Mouse (Mus musculus) stomach, postnatal 0 days (tissue): ENCODE measurements at regions not wholly inside any gene's neighbourhood (a gene's known extent, or its start where the extent isn't known, plus 50 kb on each side); places are given as distances from the start of the nearest gene placed in this dataset.

Experiments
- ATAC-seq: fragments of 200-750 bp; cut with Nextera tagmentation; 2 replicates; pipeline ENCODE4 v1.8.0; 2017; ENCODE audit not compliant: low FRiP score, low TSS enrichment
- DNase-seq: peaks from one replicate; pipeline ENCODE4 v3.0.0-alpha.2; 2016; ENCODE audit warnings: low spot score
- H3K27ac ChIP-seq: fragments of 300-500 bp; sonication (generic); replicated peaks from 2 replicates; pipeline ENCODE4 v1.5.1; 2014; ENCODE audit warnings: mild to moderate bottlenecking, control low read depth
- H3K27me3 ChIP-seq: fragments of 300-500 bp; sonication (generic); 2 replicates; pipeline ENCODE4 v1.6.1; 2014; ENCODE audit warnings: low read length; ENCODE audit not compliant: control insufficient read depth, insufficient read depth
- H3K36me3 ChIP-seq: fragments of 300-500 bp; sonication (generic); 2 replicates; pipeline ENCODE4 v1.6.1; 2014; ENCODE audit warnings: low read length, mixed read lengths; ENCODE audit not compliant: control insufficient read depth, insufficient read depth
- H3K4me1 ChIP-seq: fragments of 300-500 bp; sonication (generic); replicated peaks from 2 replicates; pipeline ENCODE4 v1.6.1; 2014; ENCODE audit warnings: antibody characterized with exemption; ENCODE audit not compliant: control insufficient read depth, insufficient read depth
- H3K4me2 ChIP-seq: fragments of 300-500 bp; sonication (generic); replicated peaks from 2 replicates; pipeline ENCODE4 v1.6.1; 2014; ENCODE audit warnings: low read depth, mild to moderate bottlenecking, control low read depth, moderate library complexity
- H3K4me3 ChIP-seq: fragments of 300-500 bp; sonication (generic); 2 replicates; pipeline ENCODE4 v1.5.1; 2014; ENCODE audit warnings: low read depth, low read length, control low read depth
- H3K9ac ChIP-seq: fragments of 300-500 bp; sonication (generic); 2 replicates; pipeline ENCODE4 v1.6.1; 2014; ENCODE audit warnings: mild to moderate bottlenecking, low read length, control low read depth, mixed read lengths
- H3K9me3 ChIP-seq: fragments of 300-500 bp; sonication (generic); 2 replicates; pipeline ENCODE4 v1.6.1; 2016; ENCODE audit warnings: low read length; ENCODE audit not compliant: control insufficient read depth
- CTCF ChIP-seq: IDR thresholded peaks from 2 replicates; pipeline ENCODE4 v1.5.1; 2016; ENCODE audit warnings: antibody characterized with exemption, low read depth, mild to moderate bottlenecking, moderate library complexity
- EP300 ChIP-seq: optimal IDR thresholded peaks from 2 replicates; pipeline ENCODE3; 2016; ENCODE audit warnings: antibody characterized with exemption
- WGBS: fragments of 180-500 bp; shearing (Covaris S2); extraction: QIAGEN DNeasy Blood & Tissue Kit; methylation state at CpG from one replicate; pipeline ENCODE4 v1.1.7; 2014; 5-methylcytosine and 5-hydroxymethylcytosine counted together

DNA sequence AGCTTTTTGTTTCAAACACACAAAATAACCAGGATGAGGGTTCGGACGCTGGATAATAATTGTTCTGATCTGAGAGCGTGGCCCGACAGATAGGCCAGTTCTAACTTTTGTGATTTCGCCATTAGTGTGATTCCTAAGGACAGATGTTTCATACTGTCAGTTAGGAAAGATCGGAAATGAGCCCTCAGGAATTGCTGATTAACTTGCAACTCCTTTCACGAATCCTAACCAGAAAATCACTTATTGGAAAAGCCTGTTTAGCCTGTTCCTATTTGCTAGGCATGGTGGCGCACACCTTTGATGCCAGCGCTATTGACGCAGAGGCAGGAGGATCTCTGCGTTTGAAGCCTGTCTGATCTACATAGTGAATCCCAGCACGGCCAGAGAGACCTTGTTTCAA is 75.4 kb upstream of the Otx2 start:
- DNase-seq (no peak), ATAC-seq (no peak)
- TF ChIP-seq EP300 (no peak), CTCF (no peak)
- Histone ChIP-seq H3K4me2 (no peak overlapping the region), H3K9ac (no peak overlapping the region), H3K9me3 (no peaks in the 10 kb centered on the region), H3K4me1 (no peaks in the 10 kb centered on the region), H3K27ac (no peak overlapping the region), H3K27me3 (no peaks in the 10 kb centered on the region), H3K36me3 (no peaks in the 10 kb centered on the region), H3K4me3 (no peak overlapping the region)
- WGBS = 89% methylated on average over 12 of the region's 12 CpGs

DNA sequence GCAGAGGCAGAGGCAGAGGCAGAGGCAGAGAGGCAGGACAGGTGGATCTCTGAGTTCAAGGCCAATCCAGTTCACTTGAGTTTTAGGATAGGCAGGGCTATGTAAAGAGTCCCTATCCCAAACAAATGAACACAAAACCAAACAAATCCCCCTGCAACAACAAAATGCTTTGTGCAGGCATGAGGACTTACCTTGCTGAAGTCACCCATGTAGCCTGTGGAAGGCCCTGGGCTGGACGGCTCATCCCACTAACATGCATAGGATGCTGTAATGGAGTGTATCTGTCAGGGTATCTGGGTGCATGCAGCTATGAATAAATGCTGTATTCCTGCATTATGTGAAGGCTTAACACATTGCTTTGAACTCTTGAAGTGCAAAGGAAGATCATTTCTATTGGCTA is 74.3 kb upstream of the Otx2 start:
- H3K9me3 ChIP-seq = no peaks in the 10 kb centered on the region
- no peak overlapping the region for H3K9ac ChIP-seq
- WGBS = 90% methylated on average over 1 of the region's 1 CpGs
- TF ChIP-seq CTCF (no peak), EP300 (no peak)
- H3K27ac ChIP-seq = no peak overlapping the region
- H3K36me3 ChIP-seq = no peaks in the 10 kb centered on the region
- H3K27me3 ChIP-seq = no peaks in the 10 kb centered on the region
- ATAC-seq (no peak), DNase-seq (no peak)
- no peak overlapping the region for H3K4me3 ChIP-seq
- no peak overlapping the region for H3K4me2 ChIP-seq
- H3K4me1 ChIP-seq = no peaks in the 10 kb centered on the region

DNA sequence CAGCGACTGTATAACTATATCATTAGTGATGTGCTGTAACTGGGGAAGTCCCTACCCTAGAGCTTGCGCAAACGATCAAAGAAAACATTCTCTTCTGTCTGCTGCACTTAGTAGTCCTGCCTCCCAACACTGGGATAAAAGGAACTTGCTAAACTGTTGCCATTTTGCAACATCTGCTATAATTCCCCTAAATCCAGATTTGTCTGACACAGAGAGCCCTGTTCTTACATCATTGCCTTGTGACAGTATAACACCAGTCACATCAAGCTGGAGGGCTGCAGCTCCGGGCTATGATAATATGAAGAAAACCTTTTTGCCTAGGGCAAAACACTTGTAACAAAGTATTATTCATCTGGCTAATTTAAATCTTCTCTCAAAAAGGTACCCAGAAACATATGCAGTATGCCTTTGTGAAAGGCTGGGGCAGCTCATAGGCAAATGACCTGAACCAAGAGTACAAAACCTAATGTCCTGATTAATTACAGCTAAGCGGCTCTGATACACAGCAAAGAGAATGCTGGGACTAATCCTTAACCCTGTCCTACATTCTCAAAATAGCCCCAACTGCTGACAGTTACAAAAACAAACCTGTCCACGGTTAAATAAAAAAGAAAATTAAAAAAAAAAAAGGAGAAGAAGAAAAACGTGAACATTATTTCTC is 67.5 kb upstream of the Otx2 start:
- Histone ChIP-seq H3K27ac (no peak overlapping the region), H3K9ac (no peak overlapping the region), H3K36me3 (no peaks in the 10 kb centered on the region), H3K4me2 (no peak overlapping the region), H3K27me3 (no peaks in the 10 kb centered on the region), H3K4me3 (no peak overlapping the region), H3K4me1 (no peaks in the 10 kb centered on the region), H3K9me3 (no peaks in the 10 kb centered on the region)
- ATAC-seq = no peak
- no peak for TF ChIP-seq CTCF
- TF ChIP-seq EP300 = no peak
- 49% methylated on average over 7 of the region's 7 CpGs for WGBS
- no peak for DNase-seq

DNA sequence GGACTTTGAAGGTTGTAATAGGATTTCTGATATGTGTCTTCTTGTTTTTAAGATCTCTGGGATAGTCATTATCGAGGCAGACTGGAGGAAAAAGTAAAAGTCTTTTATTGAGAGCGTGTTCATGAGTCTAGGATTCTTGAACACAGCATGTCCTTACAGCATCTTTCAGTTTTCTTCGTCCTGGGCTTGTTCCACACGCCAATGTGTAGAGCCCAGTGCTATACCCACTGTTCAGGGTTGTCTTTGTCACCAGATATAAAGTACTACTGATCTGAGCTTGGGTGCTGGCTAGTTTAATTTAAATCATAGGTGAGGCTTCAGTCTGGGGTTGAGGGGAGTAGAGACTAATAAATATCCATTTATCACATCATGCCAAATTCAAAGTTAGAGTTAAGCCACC is 65.5 kb upstream of the Otx2 start:
- H3K4me2 ChIP-seq = no peak overlapping the region
- H3K4me1 ChIP-seq = no peaks in the 10 kb centered on the region
- TF ChIP-seq CTCF (no peak), EP300 (no peak)
- H3K9ac ChIP-seq = no peak overlapping the region
- DNase-seq (no peak), ATAC-seq (no peak)
- no peaks in the 10 kb centered on the region for H3K36me3 ChIP-seq
- H3K27me3 ChIP-seq = no peaks in the 10 kb centered on the region
- no peak overlapping the region for H3K4me3 ChIP-seq
- no peaks in the 10 kb centered on the region for H3K9me3 ChIP-seq
- 81% methylated on average over 4 of the region's 4 CpGs for WGBS
- no peak overlapping the region for H3K27ac ChIP-seq

DNA sequence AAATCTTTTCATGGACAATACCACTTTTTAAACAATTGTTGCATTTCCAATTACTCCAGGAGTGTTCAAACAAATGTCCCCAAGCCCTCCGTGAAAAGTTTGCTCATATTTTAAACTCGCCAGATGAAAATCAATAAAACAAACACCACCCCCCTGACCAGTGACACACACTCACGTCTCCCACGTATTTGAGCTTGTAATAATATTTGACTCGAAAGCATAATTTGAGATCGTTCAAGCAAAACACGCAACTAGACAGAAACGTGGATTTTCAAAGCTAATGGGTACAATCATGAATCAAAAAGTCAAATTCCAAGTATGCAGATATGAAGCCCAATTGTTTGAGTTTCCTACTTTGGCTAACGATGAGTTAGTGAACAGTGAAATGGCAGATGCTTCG is 65.0 kb upstream of the Otx2 start:
- Histone ChIP-seq H3K27me3 (no peaks in the 10 kb centered on the region), H3K36me3 (no peaks in the 10 kb centered on the region), H3K9ac (no peak overlapping the region), H3K4me3 (no peak overlapping the region), H3K9me3 (no peaks in the 10 kb centered on the region), H3K4me1 (no peaks in the 10 kb centered on the region), H3K27ac (no peak overlapping the region), H3K4me2 (no peak overlapping the region)
- WGBS = 56% methylated on average over 10 of the region's 10 CpGs
- ATAC-seq (no peak), DNase-seq (no peak)
- TF ChIP-seq EP300 (no peak), CTCF (no peak)

DNA sequence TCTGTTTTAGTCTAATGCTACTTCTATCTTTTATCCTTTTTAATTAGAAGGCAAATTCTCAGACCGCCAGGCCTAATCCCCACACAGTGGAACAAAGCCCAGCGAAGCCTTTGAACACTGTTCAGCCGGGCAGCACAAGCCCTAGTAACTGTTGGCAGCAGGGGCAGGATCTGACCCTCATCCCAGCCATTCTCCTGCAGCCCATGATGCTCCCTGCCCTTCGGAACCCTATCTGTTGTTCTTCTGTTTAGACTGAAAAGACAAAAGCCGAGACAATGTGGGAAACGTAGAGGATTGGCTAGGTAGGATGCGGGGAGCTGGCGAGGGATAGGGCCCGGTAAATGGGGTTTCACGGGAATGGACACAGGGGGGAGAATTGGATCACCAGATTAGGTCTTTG is 64.6 kb upstream of the Otx2 start:
- Histone ChIP-seq H3K9me3 (no peaks in the 10 kb centered on the region), H3K4me3 (no peak overlapping the region), H3K36me3 (no peaks in the 10 kb centered on the region), H3K27me3 (no peaks in the 10 kb centered on the region), H3K27ac (no peak overlapping the region), H3K4me1 (no peaks in the 10 kb centered on the region), H3K4me2 (no peak overlapping the region), H3K9ac (no peak overlapping the region)
- 59% methylated on average over 10 of the region's 10 CpGs for WGBS
- no peak for TF ChIP-seq EP300
- TF ChIP-seq CTCF = no peak
- DNase-seq (no peak), ATAC-seq (no peak)
